Mouse (Mus musculus): ENCODE results near the gene Rnf152. TPM values are rescaled to one million over a fixed set of nuclear protein-coding genes. Genes with fewer than 3 reads are reported as not detected.

Rnf152 gene
- polyA plus RNA-seq, 1 experiment from 2014 or later = 3.8 TPM

GRCm38 (mm10) chr1:105340943-105341342 is 15.6 kb downstream of the Rnf152 start:
- H3K4me3 ChIP-seq = no peak overlapping the region
- H3K27me3 ChIP-seq = no peaks in the 10 kb centered on the region
- ATAC-seq = no peak
- H3K36me3 ChIP-seq (ENCODE audit: poor library complexity, severe bottlenecking) = no peaks in the 10 kb centered on the region
- no peak overlapping the region for H3K27ac ChIP-seq
- H3K4me1 ChIP-seq = no peaks in the 10 kb centered on the region
- no peaks in the 10 kb centered on the region for H3K9me3 ChIP-seq (replicated peaks)
- H3K4me2 ChIP-seq = no peak overlapping the region
- no peak overlapping the region for H3K9ac ChIP-seq

GRCm38 (mm10) chr1:105337397-105337796 is 19.1 kb downstream of the Rnf152 start:
- H3K27ac ChIP-seq = no peak overlapping the region
- no peak overlapping the region for H3K4me3 ChIP-seq
- no peak overlapping the region for H3K9ac ChIP-seq
- H3K4me1 ChIP-seq = no peaks in the 10 kb centered on the region
- ATAC-seq = no peak
- no peaks in the 10 kb centered on the region for H3K36me3 ChIP-seq (ENCODE audit: poor library complexity, severe bottlenecking)
- no peaks in the 10 kb centered on the region for H3K9me3 ChIP-seq (replicated peaks)
- no peaks in the 10 kb centered on the region for H3K27me3 ChIP-seq
- WGBS = 91% methylated on average over 4 of the region's 4 CpGs
- H3K4me2 ChIP-seq = no peak overlapping the region

GRCm38 (mm10) chr1:105336096-105336495 is 20.4 kb downstream of the Rnf152 start:
- no peak overlapping the region for H3K9ac ChIP-seq
- 89% methylated on average over 5 of the region's 5 CpGs for WGBS
- no peaks in the 10 kb centered on the region for H3K27me3 ChIP-seq
- no peak for ATAC-seq
- H3K36me3 ChIP-seq (ENCODE audit: poor library complexity, severe bottlenecking) = no peaks in the 10 kb centered on the region
- no peak overlapping the region for H3K4me3 ChIP-seq
- no peaks in the 10 kb centered on the region for H3K9me3 ChIP-seq (replicated peaks)
- no peak overlapping the region for H3K4me2 ChIP-seq
- H3K4me1 ChIP-seq = no peaks in the 10 kb centered on the region
- no peak overlapping the region for H3K27ac ChIP-seq

- H3K36me3 ChIP-seq (ENCODE audit: poor library complexity, severe bottlenecking) = no peaks in the 10 kb centered on the region
- H3K9ac ChIP-seq = no peak overlapping the region
- no peak overlapping the region for H3K4me3 ChIP-seq
- no peaks in the 10 kb centered on the region for H3K9me3 ChIP-seq (replicated peaks)
- H3K27ac ChIP-seq = no peak overlapping the region
- no peak overlapping the region for H3K4me2 ChIP-seq
- H3K4me1 ChIP-seq = no peaks in the 10 kb centered on the region
- WGBS = 77% methylated on average over 8 of the region's 8 CpGs
- ATAC-seq = no peak
- no peaks in the 10 kb centered on the region for H3K27me3 ChIP-seq
Observed at GRCm38 (mm10) chr1:105332087-105332731, 24.3 kb downstream of the Rnf152 start.

GRCm38 (mm10) chr1:105331605-105332004 is 24.9 kb downstream of the Rnf152 start:
- H3K4me3 ChIP-seq = no peak overlapping the region
- no peaks in the 10 kb centered on the region for H3K27me3 ChIP-seq
- no peak overlapping the region for H3K27ac ChIP-seq
- WGBS = 34% methylated on average over 5 of the region's 5 CpGs
- no peaks in the 10 kb centered on the region for H3K4me1 ChIP-seq
- ATAC-seq = no peak
- H3K4me2 ChIP-seq = no peak overlapping the region
- H3K9me3 ChIP-seq (replicated peaks) = no peaks in the 10 kb centered on the region
- H3K9ac ChIP-seq = no peak overlapping the region
- no peaks in the 10 kb centered on the region for H3K36me3 ChIP-seq (ENCODE audit: poor library complexity, severe bottlenecking)

- Histone ChIP-seq H3K27ac (no peak overlapping the region), H3K9ac (no peak overlapping the region)
Observed at GRCm38 (mm10) chr1:105330581-105331320, 25.8 kb downstream of the Rnf152 start.

GRCm38 (mm10) chr1:105327789-105328188 is 28.7 kb downstream of the Rnf152 start:
- no peak for ATAC-seq
- 0 out of 2 replicates have a peak, but pooled peaks cover 3% of the 10 kb centered on the region for H3K4me1 ChIP-seq
- WGBS = 97% methylated on average over 1 of the region's 1 CpGs
- H3K27ac ChIP-seq = no peak overlapping the region
- H3K36me3 ChIP-seq (ENCODE audit: poor library complexity, severe bottlenecking) = no peaks in the 10 kb centered on the region
- no peak overlapping the region for H3K4me3 ChIP-seq
- H3K4me2 ChIP-seq = no peak overlapping the region
- no peaks in the 10 kb centered on the region for H3K9me3 ChIP-seq (replicated peaks)
- no peaks in the 10 kb centered on the region for H3K27me3 ChIP-seq
- no peak overlapping the region for H3K9ac ChIP-seq

More at GRCm38 (mm10) chr1:105330581-105331320, 25.8 kb downstream of the Rnf152 start:
- Histone ChIP-seq H3K36me3 (ENCODE audit: poor library complexity, severe bottlenecking) (no peaks in the 10 kb centered on the region), H3K9me3 (replicated peaks) (no peaks in the 10 kb centered on the region), H3K4me1 (no peaks in the 10 kb centered on the region), H3K27me3 (no peaks in the 10 kb centered on the region), H3K4me2 (no peak overlapping the region), H3K4me3 (no peak overlapping the region)
- WGBS = 76% methylated on average over 5 of the region's 5 CpGs
- ATAC-seq = no peak

- Histone ChIP-seq H3K4me2 (no peak overlapping the region), H3K27ac (no peak overlapping the region), H3K9me3 (replicated peaks) (no peaks in the 10 kb centered on the region; the same call in 1 of the 2 replicates), H3K4me1 (0 out of 2 replicates have a peak, but pooled peaks cover 3% of the 10 kb centered on the region), H3K36me3 (ENCODE audit: poor library complexity, severe bottlenecking) (no peaks in the 10 kb centered on the region), H3K4me3 (no peak overlapping the region), H3K9ac (no peak overlapping the region), H3K27me3 (no peaks in the 10 kb centered on the region)
- no peak for ATAC-seq
- WGBS = 28% methylated on average over 4 of the region's 4 CpGs
Observed at GRCm38 (mm10) chr1:105324636-105325035, 31.9 kb downstream of the Rnf152 start.

GRCm38 (mm10) chr1:105314010-105314800 is 42.3 kb downstream of the Rnf152 start:
- WGBS = 87% methylated on average over 3 of the region's 3 CpGs
- ATAC-seq = no peak

GRCm38 (mm10) chr1:105312601-105312901 is 44.0 kb downstream of the Rnf152 start:
- Histone ChIP-seq H3K4me1 (peaks cover 6% of the 10 kb centered on the region), H3K9me3 (replicated peaks) (no peaks in the 10 kb centered on the region), H3K9ac (no peak overlapping the region), H3K27ac (no peak overlapping the region), H3K4me3 (no peak overlapping the region), H3K4me2 (no peak overlapping the region), H3K27me3 (no peaks in the 10 kb centered on the region), H3K36me3 (ENCODE audit: poor library complexity, severe bottlenecking) (no peaks in the 10 kb centered on the region)
- 0 out of 2 replicates have a peak, but pooled peaks have one; percentile 16 for ATAC-seq
- 60% methylated on average over 2 of the region's 2 CpGs for WGBS

More at GRCm38 (mm10) chr1:105314010-105314800, 42.3 kb downstream of the Rnf152 start:
- H3K9ac ChIP-seq = no peak overlapping the region
- no peak overlapping the region for H3K4me2 ChIP-seq
- H3K27ac ChIP-seq = no peak overlapping the region
- no peaks in the 10 kb centered on the region for H3K27me3 ChIP-seq
- peaks cover 6% of the 10 kb centered on the region for H3K4me1 ChIP-seq
- no peaks in the 10 kb centered on the region for H3K36me3 ChIP-seq (ENCODE audit: poor library complexity, severe bottlenecking)
- H3K4me3 ChIP-seq = no peak overlapping the region
- H3K9me3 ChIP-seq (replicated peaks) = no peaks in the 10 kb centered on the region

- Histone ChIP-seq H3K4me1 (peaks cover 6% of the 10 kb centered on the region), H3K27me3 (no peaks in the 10 kb centered on the region), H3K4me3 (no peak overlapping the region), H3K4me2 (no peak overlapping the region), H3K9ac (no peak overlapping the region), H3K9me3 (replicated peaks) (no peaks in the 10 kb centered on the region), H3K36me3 (ENCODE audit: poor library complexity, severe bottlenecking) (no peaks in the 10 kb centered on the region), H3K27ac (no peak overlapping the region)
- WGBS = 88% methylated on average over 1 of the region's 1 CpGs
- ATAC-seq = peak; percentile 36; the same call in 1 of the 2 replicates
Observed at GRCm38 (mm10) chr1:105311899-105312600, 44.5 kb downstream of the Rnf152 start.
